Mouse (Mus musculus): ENCODE data around the gene Rnls.

GRCm38 (mm10) chr19:33169881-33170280, 222.2 kb downstream of the Rnls start:
- no peak for TF ChIP-seq CTCF (IDR thresholded peaks at IDR 0.05; ENCODE audit: low read depth)
- no peak for TF ChIP-seq EP300 (IDR thresholded peaks at IDR 0.05; ENCODE audit: low read depth)
